Mouse (Mus musculus): ENCODE measurements around the gene Hk3.

DNA sequence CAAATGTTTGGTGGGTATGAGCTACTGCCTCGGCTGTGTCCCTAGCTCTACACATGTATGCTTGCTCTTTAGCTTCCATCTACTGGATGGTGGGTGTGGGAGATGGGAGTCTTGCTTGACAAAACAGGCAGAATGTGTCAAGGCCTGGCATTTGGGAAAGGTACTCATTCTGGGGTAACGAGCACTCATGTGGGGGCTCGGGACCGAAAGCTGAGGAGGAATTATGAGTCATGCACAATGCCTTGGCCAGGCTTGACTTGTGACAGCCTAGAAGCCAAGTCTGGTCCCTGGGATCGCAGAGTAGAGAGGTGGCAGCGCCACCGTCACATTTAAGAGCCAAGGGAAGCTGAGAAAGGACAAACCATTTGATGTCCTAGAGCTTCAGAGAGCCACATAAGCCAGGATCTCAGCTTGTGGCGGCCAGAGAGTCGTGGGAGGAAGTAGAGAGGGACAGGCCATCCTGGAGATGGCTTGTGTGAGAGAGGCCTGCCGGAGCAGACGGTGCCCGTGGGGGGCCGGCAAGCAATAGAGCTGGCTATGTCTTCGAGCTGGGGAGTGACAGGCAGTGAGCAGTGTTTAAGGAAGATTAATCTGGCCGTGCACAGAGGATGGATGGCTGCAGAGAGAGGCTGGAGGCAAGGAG, 62.0 kb downstream of the Hk3 start:
- TF ChIP-seq CTCF (conservative IDR thresholded peaks at IDR 0.05; ENCODE audit: low read length) (no peak), POU5F1 (IDR thresholded peaks at IDR 0.05; ENCODE audit: borderline replicate concordance, low read length) (no peak), NANOG (IDR thresholded peaks at IDR 0.05; ENCODE audit: borderline replicate concordance, low read length) (no peak)
